Mouse (Mus musculus) ovary, postnatal 14 days (tissue): Measurements from ENCODE around the gene P4ha1.
"Not testable (repeated sequence)": the region's sequence is repeated elsewhere in the genome, so short reads cannot be mapped to it uniquely, and the experiment has no call there.

Experiments used
- DNase-seq: peaks from one replicate; pipeline ENCODE4 v3.0.0; 2022; ENCODE audit warnings: low spot score

The P4ha1 gene

GRCm38 (mm10) chr10:59368729-59369128 lies 45.6 kb downstream of the P4ha1 start:
- no peak for DNase-seq

DNA sequence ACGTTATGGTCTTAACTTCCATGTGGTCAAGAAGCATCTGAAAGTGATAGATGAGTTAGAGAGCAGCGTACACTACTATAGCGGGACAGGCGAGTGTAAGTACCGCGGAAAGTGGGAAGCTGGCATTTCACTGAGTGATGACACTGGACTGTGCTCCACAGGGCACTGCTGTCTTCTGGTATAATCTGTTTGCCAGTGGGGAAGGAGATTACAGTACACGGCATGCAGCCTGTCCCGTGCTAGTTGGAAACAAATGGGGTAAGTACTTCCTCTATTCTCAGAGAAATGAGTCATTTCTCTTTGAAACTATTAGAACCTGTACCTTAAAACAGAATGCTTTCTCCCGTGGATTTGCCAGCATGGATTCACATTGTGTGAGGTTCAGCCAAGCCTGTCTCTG lies 46.3 kb downstream of the P4ha1 start:
- DNase-seq = no peak

- DNase-seq = no peak
Measured at GRCm38 (mm10) chr10:59377906-59378305, 54.8 kb downstream of the P4ha1 start.

DNA sequence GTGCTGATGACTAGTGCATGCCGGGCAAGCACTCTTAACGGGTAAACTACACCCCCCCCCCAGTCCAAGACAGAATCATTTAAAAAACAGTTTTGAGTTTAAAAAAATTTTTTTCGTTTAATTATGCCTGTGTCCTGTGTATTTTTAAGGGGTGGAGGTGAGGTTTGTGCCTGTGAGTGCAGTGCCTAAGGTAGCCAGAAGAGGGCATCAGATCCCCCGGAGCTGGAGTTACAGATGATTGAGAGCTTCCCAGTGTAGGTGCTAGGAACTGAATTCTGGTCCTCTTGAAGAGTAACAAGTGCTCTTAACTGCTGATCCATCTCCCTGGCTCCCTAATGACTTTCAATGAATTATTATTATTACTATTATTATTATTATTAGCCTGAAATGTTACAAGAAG lies 55.6 kb downstream of the P4ha1 start:
- DNase-seq = no peak

DNA sequence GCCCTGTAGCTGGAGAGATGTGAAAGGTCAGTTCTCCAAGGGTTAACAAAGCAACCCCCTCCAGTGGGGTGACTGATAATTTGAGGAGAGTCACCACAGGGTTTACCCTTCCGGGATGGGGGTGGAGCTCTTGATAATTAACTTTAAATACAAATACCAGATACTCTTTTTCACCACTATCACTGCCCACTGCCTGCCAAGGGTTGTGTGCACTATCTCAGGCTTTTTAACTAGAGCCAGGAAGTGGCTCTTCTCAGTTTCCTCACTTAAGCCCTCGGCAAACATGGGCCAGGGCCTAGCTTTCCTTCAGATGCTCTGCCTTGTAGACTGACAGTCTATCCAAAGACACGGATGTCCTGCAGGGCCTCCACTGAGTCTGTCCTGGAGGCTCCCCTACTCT lies 56.8 kb downstream of the P4ha1 start:
- no peak for DNase-seq

DNA sequence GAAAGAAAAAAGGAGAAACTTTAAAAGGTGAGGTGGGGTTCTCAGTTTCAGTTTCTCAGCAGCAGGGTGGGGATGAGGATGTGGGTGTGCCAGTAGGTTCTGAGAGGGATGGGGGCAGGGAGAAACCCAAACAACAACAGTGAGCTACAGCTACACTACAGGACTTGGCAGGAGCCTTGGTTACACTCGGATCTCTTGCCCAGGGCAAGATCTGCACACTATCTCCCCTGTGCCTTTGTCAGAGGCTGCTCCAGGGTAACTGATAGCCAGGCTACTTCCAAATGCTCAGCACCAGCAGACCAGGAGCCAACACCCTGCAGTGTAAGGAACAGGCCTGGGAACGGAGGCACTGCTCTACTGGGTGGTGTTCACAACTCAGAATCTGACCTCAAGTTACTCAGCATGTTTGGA lies 57.3 kb downstream of the P4ha1 start:
- no peak for DNase-seq

- not testable (repeated sequence) for DNase-seq
Measured at GRCm38 (mm10) chr10:59381563-59381962, 58.5 kb downstream of the P4ha1 start.

GRCm38 (mm10) chr10:59386951-59387350 lies 63.9 kb downstream of the P4ha1 start:
- no peak for DNase-seq

DNA sequence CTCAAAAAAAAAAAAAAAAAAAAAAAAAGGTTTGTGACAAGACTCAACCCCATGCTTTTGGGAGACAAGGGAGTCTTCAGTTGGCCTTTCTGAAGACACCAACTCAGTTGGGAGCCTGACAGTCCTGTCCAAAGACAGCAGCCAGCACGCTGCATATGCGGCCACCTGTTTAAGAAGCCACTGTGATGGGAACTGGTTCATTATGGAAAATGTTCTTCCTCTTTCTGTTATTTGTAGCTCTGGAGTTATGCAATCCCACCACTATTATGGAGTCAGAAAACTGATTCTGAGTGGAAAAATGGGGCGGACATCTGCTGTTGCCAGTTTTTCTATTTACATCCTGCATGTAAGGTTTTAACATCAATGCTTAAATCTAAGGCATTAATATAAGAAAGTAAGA lies 66.6 kb downstream of the P4ha1 start:
- no peak for DNase-seq

- no peak for DNase-seq
Measured at GRCm38 (mm10) chr10:59391907-59392306, 68.8 kb downstream of the P4ha1 start.

DNA sequence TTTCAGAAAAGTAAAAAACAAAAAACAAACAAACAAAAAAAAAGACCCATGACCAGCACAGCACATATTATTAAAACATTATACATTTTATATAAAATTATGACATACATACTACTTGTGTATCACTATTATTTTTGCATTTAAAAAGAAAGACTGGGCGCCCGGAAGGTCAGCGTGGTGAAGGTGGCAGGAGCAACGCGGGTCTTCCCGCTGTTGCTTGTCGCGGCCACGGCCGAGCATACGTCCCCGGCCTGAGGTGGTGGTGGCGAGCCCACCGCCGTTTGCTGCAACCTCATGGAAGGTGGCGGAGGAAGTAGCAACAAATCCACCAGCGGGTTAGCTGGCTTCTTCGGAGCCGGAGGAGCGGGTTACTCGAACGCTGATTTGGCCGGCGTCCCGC lies 72.4 kb downstream of the P4ha1 start, which contains the start of gene Gm10273:
Gene Gm10273, plus strand, starts transcription at position 172 of the 400 bp plus-strand sequence.
- DNase-seq = not testable (repeated sequence)

DNA sequence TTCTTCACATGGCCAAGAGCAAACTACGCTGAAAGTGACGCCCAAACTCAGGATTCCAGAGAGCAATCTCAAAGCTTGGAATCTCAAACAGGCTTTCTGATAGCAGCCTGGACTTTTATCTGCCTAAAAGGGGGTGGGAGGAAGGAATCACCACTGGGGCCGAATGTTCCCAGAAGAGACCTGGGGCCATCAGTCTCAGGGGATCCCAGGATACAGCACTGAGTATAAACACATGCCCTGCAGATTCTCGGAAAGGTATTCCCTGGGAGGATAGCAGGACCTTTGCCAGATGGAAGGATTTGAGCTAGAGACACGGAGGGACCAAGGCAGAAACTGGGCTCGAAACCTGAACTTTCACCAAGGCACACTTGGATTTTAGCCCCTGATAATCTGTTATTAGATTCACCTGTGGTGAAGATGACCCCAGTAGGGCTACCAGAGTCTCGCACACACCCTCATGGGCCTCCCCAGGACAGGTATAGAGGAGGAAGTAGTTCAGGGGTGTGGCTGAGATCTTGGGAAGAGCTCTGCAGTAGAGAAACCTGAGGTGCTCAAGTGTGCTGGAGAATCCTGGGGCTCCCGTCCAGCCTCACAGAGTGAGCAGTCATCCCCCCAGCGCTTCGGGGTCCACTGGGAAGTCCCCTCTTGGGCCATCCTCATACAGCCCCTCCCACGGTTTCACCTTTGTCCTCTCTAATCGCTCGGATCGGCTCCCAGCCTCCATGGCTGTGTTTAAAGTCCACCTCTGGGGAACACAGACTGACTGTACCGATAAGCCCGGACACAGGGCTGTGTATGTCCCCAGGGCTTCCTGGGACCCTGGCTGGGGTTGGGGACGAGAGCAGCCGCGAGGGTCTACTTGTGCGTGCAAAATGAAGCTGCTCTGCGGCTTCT lies 80.0 kb downstream of the P4ha1 start, which contains the start of gene Pla2g12b:
Gene Pla2g12b, plus strand, starts transcription at position 762 of the 894 bp plus-strand sequence.
- DNase-seq = no peak

DNA sequence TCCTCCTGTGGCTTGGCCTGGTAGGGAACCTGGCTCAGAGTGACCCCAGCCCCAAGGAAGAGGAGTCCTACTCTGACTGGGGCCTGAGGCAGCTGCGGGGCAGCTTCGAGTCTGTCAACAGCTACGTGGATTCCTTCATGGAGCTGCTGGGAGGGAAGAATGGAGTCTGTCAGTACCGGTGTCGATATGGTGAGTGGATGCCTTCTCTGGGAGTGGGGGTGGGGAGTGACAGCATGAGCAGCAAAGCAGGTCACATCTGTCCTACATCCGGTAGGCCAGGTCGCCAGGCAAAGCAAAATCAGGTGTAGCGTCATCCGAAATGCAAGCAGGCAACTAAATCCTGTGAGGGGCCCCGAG lies 80.7 kb downstream of the P4ha1 start:
- DNase-seq = no peak

GRCm38 (mm10) chr10:59408499-59408898 lies 85.4 kb downstream of the P4ha1 start:
- no peak for DNase-seq

DNA sequence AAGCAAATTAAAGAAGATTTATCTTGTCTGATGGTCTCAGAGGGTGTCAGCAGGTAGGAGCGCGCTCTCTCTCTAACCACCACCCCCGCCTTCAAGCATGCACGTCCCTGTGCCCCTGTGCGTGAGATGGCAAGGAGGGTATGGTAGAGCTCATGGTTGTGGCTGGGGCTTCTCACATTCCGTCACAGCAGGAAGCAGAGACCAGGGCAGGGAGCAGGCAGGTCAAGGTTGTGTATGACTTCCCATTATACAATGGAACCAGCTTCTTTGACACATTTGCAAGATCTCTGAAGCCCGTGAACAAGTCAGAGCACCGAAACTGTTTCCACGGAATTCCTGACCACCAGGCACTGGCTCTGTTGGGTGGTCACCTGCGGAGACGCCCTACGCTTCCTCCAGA lies 87.2 kb downstream of the P4ha1 start:
- no peak for DNase-seq

DNA sequence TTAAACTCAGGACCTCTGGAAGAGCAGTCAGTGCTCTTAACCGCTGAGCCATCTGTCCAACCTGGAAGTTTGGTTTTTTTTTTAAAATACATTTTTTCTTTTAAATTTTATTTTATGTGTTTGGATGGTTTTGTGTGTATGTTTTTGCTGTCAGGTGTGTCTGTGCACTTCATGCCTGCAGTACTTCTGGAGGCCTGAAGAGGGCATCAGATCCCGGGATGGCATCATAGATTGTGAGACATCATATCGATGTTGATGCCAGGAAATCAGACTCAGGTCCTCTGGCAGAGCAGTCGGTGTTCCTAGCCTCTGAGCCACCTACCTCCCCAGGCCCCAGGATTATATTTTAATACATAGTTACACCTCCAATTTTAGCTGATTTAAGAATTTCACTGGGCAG lies 90.6 kb downstream of the P4ha1 start:
- no peak for DNase-seq

DNA sequence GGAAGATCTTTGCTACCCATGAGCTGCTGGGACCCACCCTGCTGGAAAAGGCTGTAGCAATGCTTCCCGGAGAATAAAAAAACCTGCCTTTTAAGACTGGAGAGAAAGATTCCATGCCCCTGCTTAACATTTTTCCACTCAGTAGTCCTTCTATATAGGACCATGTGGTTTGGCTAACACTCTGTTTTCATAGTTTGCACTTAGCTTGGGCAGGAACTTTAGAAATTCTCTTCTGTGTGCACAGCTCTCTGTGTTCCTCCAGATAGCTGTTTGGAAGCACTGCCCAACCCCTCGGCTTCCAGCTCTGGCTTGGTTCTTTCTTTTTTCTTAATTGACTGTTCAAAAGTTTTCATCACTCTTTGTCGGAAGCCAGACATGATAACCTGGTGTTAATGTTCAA lies 93.5 kb downstream of the P4ha1 start:
- DNase-seq = no peak

- DNase-seq = no peak
Measured at GRCm38 (mm10) chr10:59419516-59419915, 96.4 kb downstream of the P4ha1 start.
